Mouse (Mus musculus) heart, embryonic 11.5 days (tissue): ENCODE results near the gene Etnk1. TPM values are rescaled to one million over a fixed set of nuclear protein-coding genes. Genes with fewer than 3 reads are reported as not detected.
A peak's percentile ranks its signal among the peaks of the same experiment; 100 is the strongest.

ENCODE experiments used
- ATAC-seq: fragments of 200-750 bp; cut with Nextera tagmentation; replicated peaks from 2 replicates; pipeline ENCODE4 v1.8.0; 2017; ENCODE audit warnings: moderate library complexity; ENCODE audit not compliant: insufficient number of reproducible peaks, low FRiP score, low TSS enrichment
- H3K27ac ChIP-seq: fragments of 300-500 bp; sonication (generic); 2 replicates; pipeline ENCODE4 v1.5.1; 2014; ENCODE audit warnings: mild to moderate bottlenecking, low read depth, low read length
- H3K27me3 ChIP-seq: fragments of 300-500 bp; sonication (generic); 2 replicates; pipeline ENCODE4 v1.6.1; 2014; ENCODE audit warnings: mild to moderate bottlenecking, low read length, mixed read lengths; ENCODE audit not compliant: control insufficient read depth, insufficient read depth
- H3K36me3 ChIP-seq: fragments of 300-500 bp; sonication (generic); 2 replicates; pipeline ENCODE4 v1.6.1; 2014; ENCODE audit warnings: mild to moderate bottlenecking, low read length, moderate library complexity, mixed read lengths; ENCODE audit not compliant: control insufficient read depth, insufficient read depth
- H3K4me1 ChIP-seq: fragments of 300-500 bp; sonication (generic); 2 replicates; pipeline ENCODE4 v1.6.1; 2014; ENCODE audit warnings: low read length; ENCODE audit not compliant: control insufficient read depth, insufficient read depth
- H3K4me2 ChIP-seq: fragments of 300-500 bp; sonication (generic); 2 replicates; pipeline ENCODE4 v1.6.1; 2014; ENCODE audit warnings: mild to moderate bottlenecking, moderate library complexity
- H3K4me3 ChIP-seq: fragments of 300-500 bp; sonication (generic); 2 replicates; pipeline ENCODE4 v1.5.1; 2014; ENCODE audit warnings: low read depth, low read length
- H3K9ac ChIP-seq: fragments of 300-500 bp; sonication (generic); 2 replicates; pipeline ENCODE4 v1.6.1; 2014; ENCODE audit warnings: mild to moderate bottlenecking, low read depth, low read length, moderate library complexity
- H3K9me3 ChIP-seq: fragments of 300-500 bp; sonication (generic); replicated peaks from 2 replicates; pipeline ENCODE4 v1.6.1; 2016; ENCODE audit warnings: low read length; ENCODE audit not compliant: control insufficient read depth
- WGBS: fragments of 180-500 bp; shearing (Covaris S2); extraction: QIAGEN DNeasy Blood & Tissue Kit; methylation state at CpG from one replicate; pipeline ENCODE4 v1.1.7; 2014; ENCODE audit not compliant: insufficient replicate concordance; 5-methylcytosine and 5-hydroxymethylcytosine counted together
- polyA plus RNA-seq: library from polyadenylated mRNA; unstranded; fragments of >200 nt; fragmentation: Nextera tagmentation; extraction: Ambion mirVana; gene quantifications from 2 replicates; pipeline ENCODE4 v1.2.1, GENCODE M21; 2014

Etnk1 gene
- polyA plus RNA-seq, 1 experiment from 2014 or later = 18.0 TPM

DNA sequence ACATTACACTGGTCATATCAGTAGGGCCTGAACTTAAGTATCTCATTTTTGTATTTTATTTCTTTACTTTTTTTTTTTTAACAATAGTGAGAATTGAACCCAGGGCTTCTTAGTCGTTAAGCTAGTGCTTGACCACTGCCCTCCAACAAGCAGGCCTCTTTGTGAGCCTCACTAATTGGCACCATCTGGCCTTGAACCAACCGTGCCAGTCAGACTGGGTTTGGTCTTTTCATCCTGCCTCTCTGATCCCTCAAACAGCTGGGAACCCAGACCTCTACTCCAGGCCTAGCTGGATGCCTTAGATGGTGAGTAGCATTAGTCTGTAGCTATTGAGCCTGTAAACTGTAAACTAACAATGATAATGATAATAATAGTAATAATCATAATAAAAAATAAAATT lies 13.9 kb upstream of the Etnk1 start:
- no peak overlapping the region for H3K4me3 ChIP-seq
- ATAC-seq = no peak
- no peaks in the 10 kb centered on the region for H3K36me3 ChIP-seq
- H3K4me1 ChIP-seq = no peaks in the 10 kb centered on the region
- no peaks in the 10 kb centered on the region for H3K9me3 ChIP-seq
- H3K4me2 ChIP-seq = no peak overlapping the region
- H3K27ac ChIP-seq = no peak overlapping the region
- WGBS = 53% methylated on average over 2 of the region's 2 CpGs
- no peaks in the 10 kb centered on the region for H3K27me3 ChIP-seq
- H3K9ac ChIP-seq = no peak overlapping the region

DNA sequence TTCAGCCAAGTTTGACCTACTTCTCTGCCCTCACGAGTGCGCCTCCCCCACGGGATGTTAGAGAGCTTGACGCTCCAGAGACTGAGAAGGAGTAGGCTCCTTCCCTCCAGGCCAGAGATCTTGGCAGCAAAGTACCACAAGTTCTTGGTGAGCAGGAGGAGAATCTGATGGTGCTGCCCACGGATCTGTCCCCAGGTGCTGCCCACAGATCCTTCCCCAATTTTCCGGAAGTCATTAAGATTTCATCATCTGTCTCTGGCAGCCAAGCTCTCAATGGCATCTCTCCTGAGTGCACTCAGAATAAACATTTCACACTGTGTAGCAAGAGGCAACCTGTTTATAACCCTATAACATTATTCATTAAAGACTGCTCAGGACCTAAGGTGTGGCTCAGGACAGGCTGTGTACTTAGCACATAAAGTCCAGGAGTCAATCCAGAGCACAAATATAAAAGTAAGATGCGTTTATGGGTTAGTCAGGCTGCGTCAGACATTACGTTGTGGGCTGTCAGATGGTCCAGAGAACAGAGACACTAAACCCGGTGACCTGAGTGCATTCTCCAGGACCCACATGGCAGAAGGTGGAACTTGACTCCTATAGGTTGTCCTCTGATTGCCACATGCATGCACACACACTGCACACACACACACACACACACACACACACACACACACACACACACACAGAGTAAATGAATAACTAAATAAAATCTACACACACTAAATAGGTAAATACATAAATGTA lies 13.1 kb upstream of the Etnk1 start:
- Histone ChIP-seq H3K36me3 (no peaks in the 10 kb centered on the region), H3K27ac (no peak overlapping the region), H3K9me3 (no peaks in the 10 kb centered on the region), H3K4me1 (no peaks in the 10 kb centered on the region), H3K27me3 (no peaks in the 10 kb centered on the region), H3K4me2 (no peak overlapping the region), H3K4me3 (no peak overlapping the region), H3K9ac (no peak overlapping the region)
- 75% methylated on average over 10 of the region's 10 CpGs for WGBS
- no peak for ATAC-seq

DNA sequence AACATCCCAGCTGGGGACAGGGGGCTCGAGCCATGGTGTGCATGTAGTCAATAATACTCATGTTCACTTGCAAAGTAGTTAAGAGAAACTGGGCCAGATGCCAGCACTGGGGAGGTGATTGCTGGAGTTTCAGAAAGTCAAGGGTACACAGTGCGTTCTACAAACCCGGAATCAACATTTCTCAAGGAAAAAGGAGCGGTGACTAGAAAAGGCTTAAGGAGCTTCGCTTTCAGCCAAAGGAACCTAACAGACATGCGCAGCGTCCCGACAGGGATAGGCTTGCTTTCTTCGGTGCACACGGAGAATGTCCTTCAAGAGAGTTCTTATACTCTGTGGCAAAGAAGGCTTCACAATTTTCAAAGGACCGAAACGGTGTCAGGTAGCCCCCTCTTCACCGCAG lies 12.1 kb upstream of the Etnk1 start:
- Histone ChIP-seq H3K9me3 (no peaks in the 10 kb centered on the region), H3K9ac (no peak overlapping the region), H3K27me3 (no peaks in the 10 kb centered on the region), H3K36me3 (no peaks in the 10 kb centered on the region), H3K4me1 (no peaks in the 10 kb centered on the region), H3K4me2 (no peak overlapping the region), H3K27ac (no peak overlapping the region), H3K4me3 (no peak overlapping the region)
- WGBS = 78% methylated on average over 13 of the region's 13 CpGs
- no peak for ATAC-seq

DNA sequence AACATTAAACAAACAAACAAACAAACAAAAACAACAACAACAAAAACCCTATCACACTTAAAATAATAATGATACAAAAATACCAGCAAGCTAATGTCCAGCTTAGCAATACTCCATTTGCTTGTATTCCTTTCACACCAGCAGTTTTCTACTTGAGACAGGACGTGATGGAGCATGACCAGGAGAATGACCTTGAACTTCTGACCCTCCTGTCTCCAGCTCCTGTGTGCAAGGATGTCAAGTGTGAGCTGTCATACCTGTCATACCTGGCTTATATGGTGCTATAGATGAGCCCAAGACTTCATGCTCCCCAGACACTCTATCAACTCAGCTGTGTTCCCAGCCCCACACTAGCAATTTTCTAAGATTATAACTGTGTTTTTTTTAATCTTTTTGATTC lies 11.0 kb upstream of the Etnk1 start:
- 40% methylated on average over 1 of the region's 1 CpGs for WGBS
- H3K4me1 ChIP-seq = no peaks in the 10 kb centered on the region
- ATAC-seq = no peak

DNA sequence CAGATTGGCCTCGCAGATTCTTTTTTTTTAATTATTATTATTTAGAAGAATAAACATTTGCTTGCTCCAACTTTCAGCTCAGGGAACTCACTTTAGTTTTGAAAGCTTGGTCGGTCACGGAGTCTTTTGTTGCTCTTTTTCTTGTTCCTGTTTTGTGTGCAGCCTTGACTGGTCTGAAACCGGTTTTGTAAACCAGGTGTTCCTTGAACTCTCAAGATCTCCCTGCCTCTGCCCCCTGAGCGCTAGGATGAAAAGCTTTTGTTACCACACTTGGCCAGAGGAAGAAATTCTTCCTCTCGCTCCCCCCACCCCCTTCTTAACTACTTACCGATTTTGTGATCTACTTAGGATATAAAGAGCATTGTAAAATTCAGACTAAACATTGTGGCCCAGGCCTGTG lies 10.3 kb upstream of the Etnk1 start:
- no peak overlapping the region for H3K4me2 ChIP-seq
- H3K36me3 ChIP-seq = no peaks in the 10 kb centered on the region
- no peaks in the 10 kb centered on the region for H3K27me3 ChIP-seq
- WGBS = 82% methylated on average over 7 of the region's 7 CpGs
- H3K4me1 ChIP-seq = no peaks in the 10 kb centered on the region
- no peak for ATAC-seq
- no peak overlapping the region for H3K4me3 ChIP-seq
- no peak overlapping the region for H3K27ac ChIP-seq
- H3K9me3 ChIP-seq = no peaks in the 10 kb centered on the region
- H3K9ac ChIP-seq = no peak overlapping the region

More for the DNA sequence above, 11.0 kb upstream of the Etnk1 start:
- Histone ChIP-seq H3K36me3 (no peaks in the 10 kb centered on the region), H3K9ac (no peak overlapping the region), H3K9me3 (no peaks in the 10 kb centered on the region), H3K4me3 (no peak overlapping the region), H3K27ac (no peak overlapping the region), H3K27me3 (no peaks in the 10 kb centered on the region), H3K4me2 (no peak overlapping the region)

DNA sequence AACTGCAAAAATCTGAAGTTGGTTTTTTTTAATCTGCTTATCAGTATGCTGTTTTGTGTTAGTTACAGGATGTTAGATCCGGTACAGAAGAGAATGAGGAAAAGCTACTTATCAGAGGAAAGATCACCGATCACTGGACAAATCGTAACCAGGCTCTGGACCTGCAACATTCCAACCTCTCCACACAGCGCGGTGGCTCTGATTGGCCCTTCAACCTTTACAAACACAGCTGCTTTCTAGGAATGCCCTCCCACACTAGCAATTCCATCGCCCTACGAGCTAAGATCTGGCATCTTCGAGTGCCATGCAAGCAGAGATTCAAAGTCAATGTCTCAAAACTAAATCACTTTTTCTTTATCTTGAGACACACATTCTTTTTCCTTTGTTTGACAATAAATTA lies 9.6 kb upstream of the Etnk1 start:
- Histone ChIP-seq H3K9me3 (no peaks in the 10 kb centered on the region), H3K9ac (no peak overlapping the region), H3K27me3 (no peaks in the 10 kb centered on the region), H3K4me1 (no peaks in the 10 kb centered on the region), H3K4me2 (no peak overlapping the region), H3K27ac (no peak overlapping the region), H3K36me3 (no peaks in the 10 kb centered on the region), H3K4me3 (no peak overlapping the region)
- 67% methylated on average over 8 of the region's 8 CpGs for WGBS
- ATAC-seq = no peak

DNA sequence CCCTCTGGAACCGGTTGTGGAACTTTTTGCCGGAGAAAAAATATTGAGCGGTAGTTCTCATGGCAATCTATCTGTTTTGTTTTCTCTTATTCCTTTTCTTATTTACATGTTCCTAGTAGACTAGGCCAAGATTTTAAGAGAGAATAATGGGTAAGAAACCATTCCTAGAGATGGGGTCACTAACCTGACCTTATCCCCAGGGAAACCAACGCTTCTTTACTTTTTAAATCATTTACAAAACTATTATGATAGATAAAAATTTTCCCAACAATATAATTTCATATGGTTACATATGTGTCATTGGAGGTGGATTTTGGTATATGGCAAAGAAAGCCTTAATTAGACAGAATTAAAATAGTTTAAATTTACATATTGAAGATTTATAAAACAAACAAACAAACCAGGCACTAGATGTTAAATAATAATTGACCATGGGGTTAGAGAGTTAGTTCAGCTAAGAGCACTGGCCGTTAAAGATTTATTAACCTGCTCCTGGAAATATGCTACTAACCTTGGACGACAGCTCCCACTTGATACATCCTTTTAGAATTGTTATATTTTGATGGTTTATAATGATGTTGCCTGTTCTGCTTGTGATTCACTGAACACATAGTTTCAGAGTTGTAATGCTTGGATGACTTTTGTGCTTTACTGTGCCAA lies 6.3 kb upstream of the Etnk1 start:
- Histone ChIP-seq H3K4me1 (no peaks in the 10 kb centered on the region), H3K36me3 (no peaks in the 10 kb centered on the region), H3K27ac (no peak overlapping the region), H3K4me2 (no peak overlapping the region), H3K9ac (no peak overlapping the region), H3K9me3 (no peaks in the 10 kb centered on the region), H3K27me3 (no peaks in the 10 kb centered on the region), H3K4me3 (no peak overlapping the region)
- 87% methylated on average over 6 of the region's 6 CpGs for WGBS
- ATAC-seq = no peak

DNA sequence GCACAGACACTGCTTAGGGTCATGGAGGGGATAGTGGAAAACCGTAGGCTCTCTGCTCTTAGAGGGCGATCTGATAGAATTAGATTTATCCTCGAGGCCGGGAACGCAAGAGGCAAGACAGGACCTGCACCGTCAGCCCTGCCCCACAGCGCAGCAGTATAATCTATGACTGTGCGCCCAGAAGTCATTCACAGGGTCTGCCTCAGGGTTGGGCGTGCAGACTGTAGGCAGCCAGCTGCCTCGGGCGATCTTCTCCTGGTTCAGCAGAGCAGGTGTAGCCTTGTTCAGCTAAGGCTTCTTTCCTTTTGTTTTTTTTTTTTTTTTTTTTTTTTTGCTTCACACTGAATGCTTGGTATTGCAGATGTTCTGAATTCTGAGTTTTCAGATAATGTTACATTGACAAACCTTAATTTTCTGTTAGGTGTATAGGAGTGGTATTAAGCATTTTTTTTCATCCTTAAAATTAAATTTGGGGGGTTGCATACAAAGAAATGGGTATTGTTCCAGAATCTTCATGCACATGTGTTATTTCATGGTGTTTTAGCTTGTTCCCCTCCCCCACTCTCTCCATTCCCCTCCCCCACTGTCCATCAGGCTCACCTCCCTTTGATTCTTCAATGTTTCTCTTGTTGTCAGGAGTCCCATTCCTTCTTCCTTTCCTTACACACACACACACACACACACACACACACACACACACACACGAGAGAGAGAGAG lies 4.7 kb upstream of the Etnk1 start:
- Histone ChIP-seq H3K4me3 (no peak overlapping the region), H3K4me2 (peak overlapping the region; percentile 5; the same call in 1 of the 2 replicates), H3K9ac (no peak overlapping the region), H3K9me3 (no peaks in the 10 kb centered on the region), H3K27ac (no peak overlapping the region), H3K4me1 (no peaks in the 10 kb centered on the region), H3K27me3 (no peaks in the 10 kb centered on the region), H3K36me3 (no peaks in the 10 kb centered on the region)
- WGBS = 45% methylated on average over 11 of the region's 12 CpGs
- no peak for ATAC-seq
